Mouse (Mus musculus) megakaryocyte, embryonic 14.5 days (primary cell): ENCODE data around the gene Gm20388. TPM values are rescaled to one million over a fixed set of nuclear protein-coding genes. Genes with fewer than 3 reads are reported as not detected.

ENCODE experiments used
- H3K27me3 ChIP-seq: replicated peaks from 2 replicates; pipeline ENCODE3; 2012; ENCODE audit warnings: inconsistent platforms
- H3K36me3 ChIP-seq: replicated peaks from 2 replicates; pipeline ENCODE3; 2012; ENCODE audit warnings: low read length, inconsistent platforms, mixed read lengths
- H3K4me1 ChIP-seq: 2 replicates; pipeline ENCODE4 v1.6.1; 2012; ENCODE audit warnings: inconsistent platforms
- H3K4me3 ChIP-seq: replicated peaks from 2 replicates; pipeline ENCODE3; 2012; ENCODE audit warnings: moderate library complexity, mild to moderate bottlenecking, inconsistent platforms
- H3K9me3 ChIP-seq: 2 replicates; pipeline ENCODE4 v1.6.1; 2012; ENCODE audit warnings: inconsistent platforms
- FLI1 ChIP-seq: IDR thresholded peaks from 2 replicates; pipeline ENCODE4 v1.6.1; 2012; ENCODE audit warnings: low read length, inconsistent platforms, mixed read lengths
- GATA1 ChIP-seq: IDR thresholded peaks from 3 replicates; pipeline ENCODE4 v1.6.1; 2012; ENCODE audit warnings: mixed read lengths, low read length, inconsistent platforms, borderline replicate concordance
- polyA plus RNA-seq: library from polyadenylated mRNA; stranded (reverse); fragments of >175 nt; gene quantifications from 2 replicates; pipeline ENCODE4 v1.2.3, GENCODE M21; 2012; ENCODE audit warnings: low replicate concordance; ENCODE audit not compliant: insufficient read depth

Gm20388 gene
- polyA plus RNA-seq, 1 experiment = 111 TPM

- Histone ChIP-seq H3K27me3 (peaks cover 64% of the 10 kb centered on the region), H3K9me3 (peaks cover 3% of the 10 kb centered on the region), H3K36me3 (no peaks in the 10 kb centered on the region), H3K4me1 (no peaks in the 10 kb centered on the region), H3K4me3 (no peak overlapping the region)
- no peak for TF ChIP-seq FLI1
- no peak for TF ChIP-seq GATA1
Observed at GRCm38 (mm10) chr8:121525111-121525818, 1614.6 kb downstream of the Gm20388 start.

DNA sequence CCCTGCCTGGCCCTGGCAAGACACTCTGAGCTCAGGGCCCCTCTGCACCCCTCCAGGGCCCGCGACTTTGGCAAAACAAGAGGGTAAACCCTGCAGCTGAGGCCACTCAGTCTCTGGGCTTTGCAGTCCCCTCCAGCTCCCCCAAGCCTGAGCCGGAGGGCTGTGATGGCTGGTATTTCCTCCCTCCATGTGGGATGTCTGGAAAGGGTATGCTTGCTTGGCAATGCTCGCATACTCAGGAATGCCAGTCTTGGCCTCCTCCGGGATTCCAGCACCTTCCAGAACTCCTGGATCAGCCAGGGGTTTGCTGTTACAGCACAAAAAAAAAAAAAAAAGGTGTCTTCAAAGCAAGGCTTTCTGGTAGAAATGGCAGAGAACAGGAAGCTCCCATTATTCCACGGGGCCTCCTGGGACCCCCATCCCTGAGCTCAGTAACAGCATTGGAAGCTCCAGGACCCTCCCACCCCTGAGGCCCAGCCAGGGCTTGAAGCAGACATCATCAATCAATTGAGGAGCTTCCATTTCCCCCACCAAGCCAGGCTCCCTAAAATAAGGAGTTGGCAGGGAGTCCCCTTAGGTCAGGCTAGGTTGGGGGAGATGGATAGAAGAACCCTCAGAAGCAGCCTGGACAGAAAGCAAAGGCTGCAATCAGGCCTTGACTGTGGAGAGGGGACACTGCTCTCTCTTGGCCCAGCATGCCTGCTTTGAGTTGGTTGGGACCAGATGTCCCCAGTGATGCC is 1616.3 kb downstream of the Gm20388 start:
- H3K4me3 ChIP-seq = no peak overlapping the region
- peaks cover 71% of the 10 kb centered on the region for H3K27me3 ChIP-seq
- H3K4me1 ChIP-seq = no peaks in the 10 kb centered on the region
- no peak for TF ChIP-seq GATA1
- TF ChIP-seq FLI1 = no peak
- H3K9me3 ChIP-seq = no peaks in the 10 kb centered on the region
- H3K36me3 ChIP-seq = no peaks in the 10 kb centered on the region

- Histone ChIP-seq H3K4me3 (no peak overlapping the region), H3K4me1 (no peaks in the 10 kb centered on the region), H3K36me3 (no peaks in the 10 kb centered on the region), H3K9me3 (no peaks in the 10 kb centered on the region), H3K27me3 (peaks cover 67% of the 10 kb centered on the region)
- no peak for TF ChIP-seq FLI1
- no peak for TF ChIP-seq GATA1
Observed at GRCm38 (mm10) chr8:121527751-121528150, 1617.1 kb downstream of the Gm20388 start.

GRCm38 (mm10) chr8:121528790-121529189 is 1618.1 kb downstream of the Gm20388 start:
- Histone ChIP-seq H3K4me3 (no peak overlapping the region), H3K27me3 (peaks cover 68% of the 10 kb centered on the region), H3K9me3 (no peaks in the 10 kb centered on the region), H3K36me3 (no peaks in the 10 kb centered on the region), H3K4me1 (no peaks in the 10 kb centered on the region)
- TF ChIP-seq GATA1 = no peak
- TF ChIP-seq FLI1 = no peak

GRCm38 (mm10) chr8:121530639-121531038 is 1620.0 kb downstream of the Gm20388 start:
- no peak for TF ChIP-seq GATA1
- no peak for TF ChIP-seq FLI1
- Histone ChIP-seq H3K9me3 (peaks cover 5% of the 10 kb centered on the region; the same call in 1 of the 2 replicates), H3K4me1 (no peaks in the 10 kb centered on the region), H3K4me3 (no peak overlapping the region), H3K36me3 (no peaks in the 10 kb centered on the region), H3K27me3 (peaks cover 62% of the 10 kb centered on the region)

DNA sequence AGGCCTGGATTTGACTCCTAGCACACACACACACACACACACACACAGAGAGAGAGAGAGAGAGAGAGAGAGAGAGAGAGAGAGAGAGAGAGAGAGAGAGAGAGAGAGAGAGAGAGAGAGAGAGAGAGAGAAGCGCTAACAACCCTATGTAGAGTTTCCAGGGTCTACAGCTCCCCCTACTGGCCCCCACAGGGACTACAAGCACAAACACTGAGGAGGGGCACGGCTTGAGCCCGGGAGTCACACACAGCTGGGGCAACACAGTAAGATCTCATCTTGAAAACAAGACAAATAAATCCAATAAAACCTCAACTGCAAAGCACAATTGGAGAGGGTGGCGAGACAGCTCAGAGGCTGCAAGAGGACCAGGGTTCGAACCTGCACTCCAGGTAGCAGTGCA is 1621.7 kb downstream of the Gm20388 start:
- Histone ChIP-seq H3K4me3 (no peak overlapping the region), H3K27me3 (peaks cover 51% of the 10 kb centered on the region), H3K9me3 (peaks cover 10% of the 10 kb centered on the region), H3K4me1 (no peaks in the 10 kb centered on the region), H3K36me3 (no peaks in the 10 kb centered on the region)
- TF ChIP-seq FLI1 (no peak), GATA1 (no peak)

- no peak for TF ChIP-seq FLI1
- peaks cover 3% of the 10 kb centered on the region; the same call in 1 of the 2 replicates for H3K4me1 ChIP-seq
- H3K4me3 ChIP-seq = no peak overlapping the region
- no peaks in the 10 kb centered on the region for H3K36me3 ChIP-seq
- H3K27me3 ChIP-seq = peaks cover 60% of the 10 kb centered on the region
- H3K9me3 ChIP-seq = peaks cover 18% of the 10 kb centered on the region
Observed at GRCm38 (mm10) chr8:121541862-121542261, 1631.2 kb downstream of the Gm20388 start.

GRCm38 (mm10) chr8:121542901-121543300 is 1632.3 kb downstream of the Gm20388 start:
- Histone ChIP-seq H3K4me1 (peaks cover 10% of the 10 kb centered on the region; the same call in 1 of the 2 replicates), H3K9me3 (peaks cover 18% of the 10 kb centered on the region), H3K36me3 (no peaks in the 10 kb centered on the region), H3K4me3 (no peak overlapping the region), H3K27me3 (peaks cover 63% of the 10 kb centered on the region)
- TF ChIP-seq FLI1 (no peak), GATA1 (no peak)

GRCm38 (mm10) chr8:121544276-121544785 is 1633.7 kb downstream of the Gm20388 start, which contains the start of gene 1700018B08Rik:
1700018B08Rik (minus strand) TSS chr8:121544320.
- TF ChIP-seq FLI1 (no peak), GATA1 (no peak)

GRCm38 (mm10) chr8:121544936-121545335 is 1634.3 kb downstream of the Gm20388 start:
- Histone ChIP-seq H3K4me1 (peaks cover 7% of the 10 kb centered on the region; the same call in 1 of the 2 replicates), H3K4me3 (no peak overlapping the region), H3K27me3 (peaks cover 55% of the 10 kb centered on the region), H3K36me3 (peaks cover 9% of the 10 kb centered on the region), H3K9me3 (peaks cover 13% of the 10 kb centered on the region)
- TF ChIP-seq FLI1 = no peak

More at GRCm38 (mm10) chr8:121544276-121544785, 1633.7 kb downstream of the Gm20388 start, which contains the start of gene 1700018B08Rik:
- Histone ChIP-seq H3K4me1 (peaks cover 8% of the 10 kb centered on the region; the same call in 1 of the 2 replicates), H3K27me3 (peaks cover 60% of the 10 kb centered on the region), H3K36me3 (peaks cover 3% of the 10 kb centered on the region), H3K4me3 (no peak within 1 kb of the TSS), H3K9me3 (peaks cover 14% of the 10 kb centered on the region)
